8 mouse cellular contexts compared by ENCODE assay signal in genomic region chr1:171033756-171034155, GRCm38 (mm10). TPM values are rescaled to one million over a fixed set of nuclear protein-coding genes. Genes with fewer than 3 reads are reported as not detected.
DNase-seq lines count a peak whose midpoint lies in the region; ATAC-seq and TF ChIP-seq lines count a peak whose summit lies in the region.

No protein-coding gene starts in this region.

- DNase-seq in CD4-positive, CD25-positive, alpha-beta regulatory T cell, adult 2 months (ENCODE audit: low read depth, low spot score): peak; percentile 88
- peak; percentile 66 for DNase-seq in c-Kit-positive CD71-negative TER-119-negative erythroid progenitor cells, embryonic 14.5 days (ENCODE audit: low read depth)
- peak; percentile 89 for DNase-seq in forebrain, embryonic 10.5 days (ENCODE audit: extremely low spot score, low spot score)
- DNase-seq in kidney, postnatal 14 days: peak; percentile 88
- DNase-seq in liver, embryonic 14.5 days (ENCODE audit: low read depth in 3 of 3, low spot score in 3 of 3): peak; percentile 63 to 70 (median 65)
- peak; percentile 89 for DNase-seq in neural tube, embryonic 10.5 days (ENCODE audit: extremely low spot score, low spot score)

- ATAC-seq in heart, embryonic 15.5 days (replicated peaks; ENCODE audit: insufficient number of reproducible peaks, insufficient read depth, low FRiP score, low read depth): peak; percentile 66; the same call in 1 of the 2 replicates
- peak; percentile 71 for ATAC-seq in liver, embryonic 14.5 days (ENCODE audit: insufficient read depth)
- ATAC-seq in stomach, embryonic 15.5 days (ENCODE audit: insufficient read depth, low FRiP score, low read depth): peak; percentile 68; the same call in 1 of the 2 replicates

- no peaks in the 10 kb centered on the region for H3K9me3 ChIP-seq in forebrain, embryonic 10.5 days
- no peaks in the 10 kb centered on the region for H3K9me3 ChIP-seq in heart, embryonic 15.5 days (replicated peaks)
- H3K9me3 ChIP-seq in liver, embryonic 14.5 days (ENCODE audit: control insufficient read depth, low read length): no peaks in the 10 kb centered on the region
- H3K9me3 ChIP-seq in stomach, embryonic 15.5 days: no peaks in the 10 kb centered on the region

- no peak overlapping the region for H3K27ac ChIP-seq in forebrain, embryonic 10.5 days
- no peak overlapping the region for H3K27ac ChIP-seq in heart, embryonic 15.5 days
- H3K27ac ChIP-seq in liver, embryonic 14.5 days: no peak overlapping the region
- no peak overlapping the region for H3K27ac ChIP-seq in stomach, embryonic 15.5 days

- H3K9ac ChIP-seq in heart, embryonic 15.5 days: peak overlapping the region; percentile 45
- peak overlapping the region; percentile 54 for H3K9ac ChIP-seq in liver, embryonic 14.5 days (replicated peaks)
- no peak overlapping the region for H3K9ac ChIP-seq in stomach, embryonic 15.5 days

- H3K4me1 ChIP-seq in forebrain, embryonic 10.5 days: peaks cover 34% of the 10 kb centered on the region
- peaks cover 18% of the 10 kb centered on the region for H3K4me1 ChIP-seq in heart, embryonic 15.5 days (replicated peaks)
- peaks cover 33 to 44% of the 10 kb centered on the region in 2 experiments for H3K4me1 ChIP-seq in liver, embryonic 14.5 days (replicated peaks; ENCODE audit: control insufficient read depth in 2 of 2, insufficient read depth in 2 of 2, low read length in 1 of 2)
- H3K4me1 ChIP-seq in stomach, embryonic 15.5 days: 0 out of 2 replicates have a peak, but pooled peaks cover 6% of the 10 kb centered on the region

- no peaks in the 10 kb centered on the region for H3K36me3 ChIP-seq in forebrain, embryonic 10.5 days (replicated peaks)
- no peaks in the 10 kb centered on the region for H3K36me3 ChIP-seq in heart, embryonic 15.5 days
- H3K36me3 ChIP-seq in liver, embryonic 14.5 days (replicated peaks; ENCODE audit: control insufficient read depth, insufficient read depth, low read depth): no peaks in the 10 kb centered on the region
- no peaks in the 10 kb centered on the region for H3K36me3 ChIP-seq in stomach, embryonic 15.5 days

- H3K4me3 ChIP-seq in forebrain, embryonic 10.5 days: peak overlapping the region; percentile 66
- peak overlapping the region; percentile 65 for H3K4me3 ChIP-seq in heart, embryonic 15.5 days
- peak overlapping the region; percentile 60 to 86 for H3K4me3 ChIP-seq in liver, embryonic 14.5 days (ENCODE audit: insufficient read depth in 1 of 2, low read depth in 2 of 2, low read length in 2 of 2)
- peak overlapping the region; percentile 59 for H3K4me3 ChIP-seq in stomach, embryonic 15.5 days (replicated peaks)

- H3K4me2 ChIP-seq in heart, embryonic 15.5 days: peak overlapping the region; percentile 93
- H3K4me2 ChIP-seq in liver, embryonic 14.5 days (ENCODE audit: low read depth): peak overlapping the region; percentile 97
- peak overlapping the region; percentile 94 for H3K4me2 ChIP-seq in stomach, embryonic 15.5 days

- WGBS in forebrain, embryonic 10.5 days: under 1% methylated on average over 20 of the region's 20 CpGs
- WGBS in heart, embryonic 15.5 days: under 1% methylated on average over 20 of the region's 20 CpGs
- under 1% methylated on average over 20 of the region's 20 CpGs for WGBS in liver, embryonic 14.5 days (ENCODE audit: insufficient replicate concordance)
- WGBS in stomach, embryonic 15.5 days: under 1% methylated on average over 20 of the region's 20 CpGs

- no peak for TF ChIP-seq CTCF in liver, embryonic 14.5 days (IDR thresholded peaks at IDR 0.05; ENCODE audit: low read depth)

- peaks cover 71% of the 10 kb centered on the region for H3K27me3 ChIP-seq in forebrain, embryonic 10.5 days (ENCODE audit: poor library complexity, severe bottlenecking)
- peaks cover 31% of the 10 kb centered on the region for H3K27me3 ChIP-seq in heart, embryonic 15.5 days
- no peaks in the 10 kb centered on the region; the same call in 1 of the 2 replicates for H3K27me3 ChIP-seq in liver, embryonic 14.5 days (ENCODE audit: control insufficient read depth, insufficient read depth, low read length)
- peaks cover 13% of the 10 kb centered on the region; the same call in 1 of the 2 replicates for H3K27me3 ChIP-seq in stomach, embryonic 15.5 days (replicated peaks)

- TF ChIP-seq EP300 in liver, embryonic 14.5 days (IDR thresholded peaks at IDR 0.05; ENCODE audit: low read depth): no peak; the same call in 1 of the 2 replicates

RNA-seq across cellular contexts. Expression of gene Fcgr4, which starts 15.0 kb away (rescaled TPM):
- 0.11 TPM in 1 of 2 replicates, not detected in the other for polyA plus RNA-seq in forebrain, embryonic 10.5 days (2016; fragmentation: Nextera tagmentation; extraction: Ambion mirVana)
- 1.1 and 1.4 TPM in 2 replicates for polyA plus RNA-seq in heart, embryonic 15.5 days (2015; fragmentation: Nextera tagmentation; extraction: Ambion mirVana)
- 1.9 and 2.6 TPM in 2 replicates for polyA plus RNA-seq in liver, embryonic 14.5 days (2012; rRNA removed)
- polyA plus RNA-seq in liver, embryonic 14.5 days (2014; fragmentation: Nextera tagmentation; extraction: Ambion mirVana): 1.7 and 2.0 TPM in 2 replicates
- 1.3 and 1.7 TPM in 2 replicates for polyA plus RNA-seq in stomach, embryonic 15.5 days (2015; fragmentation: Nextera tagmentation; extraction: Ambion mirVana)

RNA-seq across cellular contexts. Expression of gene Fcgr3, which starts 31.0 kb away (rescaled TPM):
- polyA plus RNA-seq in forebrain, embryonic 10.5 days (2016; fragmentation: Nextera tagmentation; extraction: Ambion mirVana): 3.2 and 4.5 TPM in 2 replicates
- polyA plus RNA-seq in heart, embryonic 15.5 days (2015; fragmentation: Nextera tagmentation; extraction: Ambion mirVana): 10.4 and 11.9 TPM in 2 replicates
- 12.7 and 14.6 TPM in 2 replicates for polyA plus RNA-seq in liver, embryonic 14.5 days (2012; rRNA removed)
- polyA plus RNA-seq in liver, embryonic 14.5 days (2014; fragmentation: Nextera tagmentation; extraction: Ambion mirVana): 19.2 and 24.6 TPM in 2 replicates
- polyA plus RNA-seq in stomach, embryonic 15.5 days (2015; fragmentation: Nextera tagmentation; extraction: Ambion mirVana): 18.7 and 18.8 TPM in 2 replicates

RNA-seq across cellular contexts. Expression of gene Fcgr2b, which starts 57.4 kb away (rescaled TPM):
- 0.09 TPM in 1 of 2 replicates, not detected in the other for polyA plus RNA-seq in forebrain, embryonic 10.5 days (2016; fragmentation: Nextera tagmentation; extraction: Ambion mirVana)
- 1.2 and 2.9 TPM in 2 replicates for polyA plus RNA-seq in heart, embryonic 15.5 days (2015; fragmentation: Nextera tagmentation; extraction: Ambion mirVana)
- polyA plus RNA-seq in liver, embryonic 14.5 days (2012; rRNA removed): 2.2 and 3.3 TPM in 2 replicates
- polyA plus RNA-seq in liver, embryonic 14.5 days (2014; fragmentation: Nextera tagmentation; extraction: Ambion mirVana): 2.4 and 3.4 TPM in 2 replicates
- 2.1 and 3.2 TPM in 2 replicates for polyA plus RNA-seq in stomach, embryonic 15.5 days (2015; fragmentation: Nextera tagmentation; extraction: Ambion mirVana)
